Mouse (Mus musculus): ENCODE results near the gene 4930447C04Rik. TPM values are rescaled to one million over a fixed set of nuclear protein-coding genes. Genes with fewer than 3 reads are reported as not detected.

The 4930447C04Rik gene
- polyA plus RNA-seq, 1 experiment from 2014 or later, result 9.7 TPM

DNA sequence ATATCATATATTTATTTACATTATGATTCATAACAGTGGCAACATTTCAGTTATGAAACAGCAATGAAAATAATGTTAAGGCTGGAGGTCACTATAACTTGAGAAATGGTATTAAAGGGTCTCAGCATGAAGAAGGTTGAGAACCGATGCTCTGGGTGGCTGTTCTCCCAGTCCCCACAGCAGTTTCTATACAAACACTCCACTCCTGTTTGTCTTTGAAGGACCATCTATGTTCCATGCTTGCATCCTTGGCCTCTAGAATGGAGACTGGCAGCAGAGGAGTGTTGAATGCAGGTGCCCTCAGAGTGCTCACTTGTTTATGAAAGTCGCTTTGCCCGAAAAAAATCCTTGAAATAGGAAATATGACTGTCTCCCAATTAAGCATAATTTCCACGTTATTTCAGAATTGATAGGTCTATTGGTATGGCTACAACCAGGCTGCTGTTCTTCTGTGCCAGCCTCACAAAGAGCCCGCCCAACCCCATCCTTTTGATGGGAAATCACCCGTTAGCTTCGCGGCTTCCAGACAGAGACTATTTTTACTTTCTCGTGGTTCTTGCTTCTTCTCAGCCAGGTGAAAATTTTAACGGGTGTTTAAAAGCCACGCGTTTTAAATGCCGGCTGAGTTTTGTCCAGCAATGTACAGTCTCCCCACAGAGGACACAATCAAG lies 87.0 kb downstream of the 4930447C04Rik start:
- H3K4me3 ChIP-seq (replicated peaks), result no peak overlapping the region
- no peak for ATAC-seq (ENCODE audit: low FRiP score)
- H3K27ac ChIP-seq (replicated peaks), result no peak overlapping the region
- no peaks in the 10 kb centered on the region for H3K4me1 ChIP-seq
- H3K9ac ChIP-seq (replicated peaks), result no peak overlapping the region
- 28% methylated on average over 13 of the region's 13 CpGs for WGBS
- H3K4me2 ChIP-seq, result no peak overlapping the region
- no peaks in the 10 kb centered on the region for H3K36me3 ChIP-seq
- no peaks in the 10 kb centered on the region for H3K9me3 ChIP-seq (replicated peaks)
- H3K27me3 ChIP-seq (replicated peaks), result peaks cover 82% of the 10 kb centered on the region

DNA sequence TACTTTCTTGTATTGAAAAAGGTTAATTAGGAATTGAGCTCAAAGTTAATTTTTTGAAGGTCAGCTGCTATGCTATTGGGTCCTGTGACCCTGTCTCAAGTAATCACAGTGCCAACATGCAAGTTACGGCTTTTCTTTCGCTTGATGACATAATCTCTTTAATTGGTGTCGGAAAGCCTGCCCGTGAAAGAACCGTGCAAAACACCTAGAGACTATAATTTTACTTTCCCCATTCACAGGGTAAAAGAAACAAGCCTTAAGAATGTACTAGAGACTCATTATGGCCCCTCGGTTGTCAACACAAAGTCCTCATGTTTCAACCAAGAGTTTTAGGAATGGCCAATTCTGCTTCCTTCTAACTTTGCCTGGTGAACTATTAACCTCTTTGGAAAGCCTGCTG lies 88.3 kb downstream of the 4930447C04Rik start:
- Histone ChIP-seq H3K4me1 (no peaks in the 10 kb centered on the region), H3K27ac (replicated peaks) (no peak overlapping the region), H3K36me3 (no peaks in the 10 kb centered on the region), H3K4me3 (replicated peaks) (no peak overlapping the region), H3K27me3 (replicated peaks) (peaks cover 90% of the 10 kb centered on the region), H3K9me3 (replicated peaks) (no peaks in the 10 kb centered on the region), H3K4me2 (no peak overlapping the region), H3K9ac (replicated peaks) (no peak overlapping the region)
- ATAC-seq (ENCODE audit: low FRiP score), result no peak
- WGBS, result 28% methylated on average over 6 of the region's 6 CpGs

DNA sequence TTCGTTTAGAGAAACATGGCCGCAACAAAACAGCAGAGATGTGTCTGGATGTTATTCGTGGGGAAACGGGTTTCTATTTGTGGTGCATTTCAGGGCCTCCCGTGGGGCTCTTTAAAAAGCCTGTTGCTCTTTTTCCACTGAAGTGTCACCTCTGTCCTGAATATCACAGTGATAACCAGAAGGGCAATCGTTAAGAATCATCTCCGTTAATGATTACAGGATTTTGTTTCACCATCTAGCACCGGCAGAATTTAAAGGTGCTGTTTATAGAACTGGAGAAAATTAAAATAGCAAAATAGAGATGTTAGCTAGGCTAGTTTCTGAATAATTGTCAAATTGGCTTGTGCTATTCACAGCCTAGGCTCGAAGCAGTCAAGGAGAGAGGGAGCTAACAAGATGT lies 90.4 kb downstream of the 4930447C04Rik start:
- no peak overlapping the region for H3K4me3 ChIP-seq (replicated peaks)
- no peak overlapping the region for H3K4me2 ChIP-seq
- no peak overlapping the region for H3K27ac ChIP-seq (replicated peaks)
- WGBS, result 65% methylated on average over 9 of the region's 9 CpGs
- peaks cover 87% of the 10 kb centered on the region for H3K27me3 ChIP-seq (replicated peaks)
- H3K9ac ChIP-seq (replicated peaks), result no peak overlapping the region
- H3K36me3 ChIP-seq, result no peaks in the 10 kb centered on the region
- no peaks in the 10 kb centered on the region for H3K4me1 ChIP-seq
- H3K9me3 ChIP-seq (replicated peaks), result no peaks in the 10 kb centered on the region
- ATAC-seq (ENCODE audit: low FRiP score), result no peak

DNA sequence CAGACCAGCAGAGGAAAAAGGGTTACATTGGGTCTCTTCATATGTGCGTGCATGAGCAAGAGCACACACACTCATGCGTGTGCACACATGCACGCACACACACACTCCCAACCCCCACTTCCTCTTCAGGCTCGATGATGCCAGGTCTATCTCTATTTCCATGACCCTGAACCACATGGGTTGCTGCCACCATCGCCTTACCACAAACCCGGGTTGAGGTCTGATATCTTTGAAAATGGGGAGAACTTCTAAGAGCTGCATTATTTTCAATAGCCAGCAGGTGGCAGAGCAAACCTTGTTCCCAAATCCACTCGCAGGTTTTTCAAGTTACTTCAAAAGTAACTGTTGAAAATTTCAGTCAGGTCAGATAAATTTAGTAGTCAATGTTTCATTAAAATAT lies 92.8 kb downstream of the 4930447C04Rik start:
- H3K27me3 ChIP-seq (replicated peaks), result peaks cover 74% of the 10 kb centered on the region
- peaks cover 6% of the 10 kb centered on the region; the same call in 1 of the 2 replicates for H3K4me1 ChIP-seq
- no peaks in the 10 kb centered on the region for H3K36me3 ChIP-seq
- no peaks in the 10 kb centered on the region for H3K9me3 ChIP-seq (replicated peaks)
- no peak overlapping the region for H3K4me3 ChIP-seq (replicated peaks)
- 32% methylated on average over 7 of the region's 7 CpGs for WGBS
- ATAC-seq (ENCODE audit: low FRiP score), result no peak
- H3K9ac ChIP-seq (replicated peaks), result no peak overlapping the region
- no peak overlapping the region for H3K27ac ChIP-seq (replicated peaks)
- no peak overlapping the region for H3K4me2 ChIP-seq

DNA sequence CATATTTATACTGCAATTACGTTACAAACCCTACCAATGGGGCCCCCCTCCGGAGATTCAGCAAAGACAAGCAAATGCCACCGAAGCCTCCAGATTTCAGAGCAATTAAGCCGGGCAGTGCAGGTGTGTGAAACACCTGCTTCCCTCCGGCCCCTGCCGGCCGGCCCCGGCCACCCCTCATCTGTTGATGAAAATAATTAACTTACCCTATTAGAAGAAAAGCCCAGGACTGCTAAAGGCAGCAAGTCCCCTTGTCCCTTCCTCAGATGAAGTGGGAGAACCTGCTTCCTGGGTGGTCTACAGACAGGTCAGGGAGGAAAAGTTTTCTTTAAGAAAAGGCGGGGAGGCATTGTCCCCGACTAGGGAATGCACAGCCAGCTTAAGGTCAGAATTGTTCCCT lies 94.6 kb downstream of the 4930447C04Rik start:
- Histone ChIP-seq H3K27ac (replicated peaks) (no peak overlapping the region), H3K4me2 (no peak overlapping the region), H3K27me3 (replicated peaks) (peaks cover 62% of the 10 kb centered on the region), H3K9ac (replicated peaks) (no peak overlapping the region), H3K4me1 (peaks cover 6% of the 10 kb centered on the region; the same call in 1 of the 2 replicates), H3K36me3 (no peaks in the 10 kb centered on the region), H3K9me3 (replicated peaks) (no peaks in the 10 kb centered on the region), H3K4me3 (replicated peaks) (no peak overlapping the region)
- 21% methylated on average over 10 of the region's 10 CpGs for WGBS
- ATAC-seq (ENCODE audit: low FRiP score), result no peak

DNA sequence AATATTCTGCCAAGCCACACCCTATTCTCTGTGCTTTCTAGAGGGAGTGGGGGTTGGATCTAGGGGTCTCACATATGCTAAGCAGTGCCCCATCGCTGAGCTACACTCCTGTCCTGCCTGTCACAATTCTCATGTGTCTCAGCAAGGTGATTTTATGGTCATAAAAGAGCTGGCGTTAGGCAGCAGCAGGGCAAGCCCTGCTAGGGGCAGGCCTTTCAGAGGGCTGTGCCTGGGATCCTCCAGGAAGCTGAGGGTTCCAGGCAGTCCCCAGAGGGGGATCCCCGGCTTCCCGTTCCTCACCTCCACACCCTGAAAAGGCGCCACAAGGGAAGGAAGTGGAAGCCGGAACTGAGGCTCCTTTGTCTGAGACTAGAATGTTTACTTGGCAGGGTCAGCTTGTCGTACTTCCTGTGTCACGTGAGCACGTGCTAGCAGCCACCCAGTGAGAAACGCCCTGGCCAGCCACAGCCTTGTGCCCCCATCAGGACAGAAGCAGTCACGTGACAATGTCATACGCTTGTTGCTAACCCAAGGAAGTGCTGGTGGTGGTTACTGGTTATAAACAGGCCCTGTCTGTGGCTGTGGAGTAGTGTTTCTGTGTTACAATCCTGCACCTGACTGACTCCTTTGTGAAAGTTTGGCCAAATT lies 96.5 kb downstream of the 4930447C04Rik start:
- 0 out of 2 replicates have a peak overlapping the region, but pooled peaks have one; percentile 28 for H3K9ac ChIP-seq (replicated peaks)
- H3K4me3 ChIP-seq (replicated peaks), result peak overlapping the region; percentile 28
- peaks cover 6% of the 10 kb centered on the region; the same call in 1 of the 2 replicates for H3K4me1 ChIP-seq
- peak; percentile 55 for ATAC-seq (ENCODE audit: low FRiP score)
- peak overlapping the region; percentile 56; the same call in 1 of the 2 replicates for H3K27ac ChIP-seq (replicated peaks)
- peak overlapping the region; percentile 56 for H3K4me2 ChIP-seq
- H3K36me3 ChIP-seq, result no peaks in the 10 kb centered on the region
- 16% methylated on average over 12 of the region's 12 CpGs for WGBS
- peaks cover 44% of the 10 kb centered on the region for H3K27me3 ChIP-seq (replicated peaks)
- H3K9me3 ChIP-seq (replicated peaks), result no peaks in the 10 kb centered on the region

DNA sequence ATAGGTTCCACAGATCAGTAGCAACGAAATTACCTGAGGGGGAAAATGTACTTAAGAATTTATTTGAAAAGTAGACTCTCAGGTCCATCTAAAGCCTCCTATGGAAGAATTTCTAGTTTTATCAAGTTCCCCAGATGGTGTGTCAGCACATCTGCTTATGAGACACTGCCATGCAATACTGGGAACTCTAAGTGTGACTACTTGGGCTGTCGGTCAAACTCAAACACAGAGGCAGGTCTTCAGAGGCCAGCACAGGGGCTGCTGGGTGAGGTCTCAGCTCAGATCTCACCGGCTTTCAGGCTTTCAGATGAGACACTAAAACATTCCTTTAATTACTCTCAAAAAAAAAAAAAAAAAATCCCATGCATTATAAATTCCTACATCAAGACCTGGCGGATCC lies 97.0 kb downstream of the 4930447C04Rik start:
- H3K9me3 ChIP-seq (replicated peaks), result no peaks in the 10 kb centered on the region
- H3K4me2 ChIP-seq, result peak overlapping the region; percentile 56
- H3K4me3 ChIP-seq (replicated peaks), result 0 out of 2 replicates have a peak overlapping the region, but pooled peaks have one; percentile 28
- 83% methylated on average over 4 of the region's 4 CpGs for WGBS
- peaks cover 6% of the 10 kb centered on the region; the same call in 1 of the 2 replicates for H3K4me1 ChIP-seq
- no peaks in the 10 kb centered on the region for H3K36me3 ChIP-seq
- no peak for ATAC-seq (ENCODE audit: low FRiP score)
- H3K27me3 ChIP-seq (replicated peaks), result peaks cover 40% of the 10 kb centered on the region
- H3K9ac ChIP-seq (replicated peaks), result no peak overlapping the region
- no peak overlapping the region for H3K27ac ChIP-seq (replicated peaks)

DNA sequence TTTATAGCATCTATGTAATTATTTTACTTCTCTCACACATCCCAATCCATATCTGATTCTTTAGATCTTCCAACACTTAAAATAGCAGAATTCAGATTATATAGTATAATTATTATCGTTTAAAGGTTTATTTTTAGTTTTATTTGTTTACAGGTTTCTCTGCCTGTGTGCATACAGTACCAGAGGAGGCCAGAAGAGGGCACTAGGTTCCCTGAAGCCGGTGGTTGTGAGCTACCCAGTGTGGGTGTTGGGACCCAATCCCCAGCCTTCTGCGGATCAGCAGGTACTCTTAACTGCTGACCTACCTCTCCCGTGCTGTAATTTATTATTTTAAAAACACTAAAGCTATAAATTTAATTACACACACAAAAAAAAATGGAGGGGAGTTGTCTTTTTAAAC lies 97.4 kb downstream of the 4930447C04Rik start:
- Histone ChIP-seq H3K4me2 (no peak overlapping the region), H3K36me3 (no peaks in the 10 kb centered on the region), H3K4me3 (replicated peaks) (no peak overlapping the region), H3K9ac (replicated peaks) (no peak overlapping the region), H3K27ac (replicated peaks) (no peak overlapping the region), H3K27me3 (replicated peaks) (peaks cover 36% of the 10 kb centered on the region), H3K9me3 (replicated peaks) (no peaks in the 10 kb centered on the region), H3K4me1 (peaks cover 6% of the 10 kb centered on the region; the same call in 1 of the 2 replicates)
- ATAC-seq (ENCODE audit: low FRiP score), result no peak
- WGBS, result 86% methylated on average over 4 of the region's 4 CpGs

DNA sequence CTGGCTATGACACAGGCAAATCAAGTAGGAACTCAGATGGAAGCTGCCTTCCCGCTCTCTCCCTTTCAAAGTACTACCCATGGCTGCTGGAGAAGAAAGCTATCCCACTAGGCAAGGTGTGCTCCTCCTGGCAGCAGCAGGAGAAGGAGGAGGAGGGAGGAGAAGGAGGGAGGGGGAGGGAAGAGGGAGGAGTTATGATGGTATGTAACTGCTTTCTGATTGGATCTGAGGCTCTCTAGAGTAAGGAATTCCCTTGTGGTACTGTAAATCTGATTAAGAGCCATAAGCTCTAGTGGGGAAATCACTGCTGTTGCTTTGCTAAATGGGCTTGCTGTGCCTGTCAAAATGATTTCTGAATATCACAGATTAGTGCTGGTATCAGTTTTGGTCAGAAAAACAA lies 99.1 kb downstream of the 4930447C04Rik start:
- Histone ChIP-seq H3K4me1 (peaks cover 6% of the 10 kb centered on the region; the same call in 1 of the 2 replicates), H3K27me3 (replicated peaks) (peaks cover 22% of the 10 kb centered on the region), H3K4me2 (no peak overlapping the region), H3K9me3 (replicated peaks) (no peaks in the 10 kb centered on the region), H3K27ac (replicated peaks) (no peak overlapping the region), H3K9ac (replicated peaks) (no peak overlapping the region), H3K36me3 (no peaks in the 10 kb centered on the region), H3K4me3 (replicated peaks) (no peak overlapping the region)
- no peak for ATAC-seq (ENCODE audit: low FRiP score)
- WGBS, result 95% methylated on average over 1 of the region's 1 CpGs

DNA sequence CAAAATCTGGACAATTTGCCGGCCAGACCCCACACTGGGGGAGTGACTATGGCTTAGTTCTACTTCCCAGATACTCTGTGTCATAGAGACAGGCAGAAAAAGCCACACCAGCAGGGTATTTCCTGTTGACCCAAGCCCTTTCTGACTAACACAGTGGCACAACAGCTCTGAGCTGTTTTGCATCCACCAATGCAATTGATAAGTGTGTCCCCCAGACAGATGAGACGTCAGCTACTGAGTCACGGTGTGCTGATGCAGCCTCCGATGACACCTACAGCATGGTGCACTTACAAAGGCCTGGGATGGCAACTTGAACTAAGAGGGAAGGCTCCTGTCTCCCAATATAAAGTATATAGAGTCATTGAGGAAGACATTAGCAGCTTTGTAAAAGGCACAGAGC lies 103.3 kb downstream of the 4930447C04Rik start:
- H3K4me3 ChIP-seq (replicated peaks), result no peak overlapping the region
- no peaks in the 10 kb centered on the region for H3K4me1 ChIP-seq
- H3K4me2 ChIP-seq, result no peak overlapping the region
- H3K27ac ChIP-seq (replicated peaks), result no peak overlapping the region
- H3K36me3 ChIP-seq, result no peaks in the 10 kb centered on the region
- ATAC-seq (ENCODE audit: low FRiP score), result no peak
- peaks cover 3% of the 10 kb centered on the region; the same call in 1 of the 2 replicates for H3K27me3 ChIP-seq (replicated peaks)
- H3K9me3 ChIP-seq (replicated peaks), result no peaks in the 10 kb centered on the region
- no peak overlapping the region for H3K9ac ChIP-seq (replicated peaks)
- 84% methylated on average over 4 of the region's 4 CpGs for WGBS

DNA sequence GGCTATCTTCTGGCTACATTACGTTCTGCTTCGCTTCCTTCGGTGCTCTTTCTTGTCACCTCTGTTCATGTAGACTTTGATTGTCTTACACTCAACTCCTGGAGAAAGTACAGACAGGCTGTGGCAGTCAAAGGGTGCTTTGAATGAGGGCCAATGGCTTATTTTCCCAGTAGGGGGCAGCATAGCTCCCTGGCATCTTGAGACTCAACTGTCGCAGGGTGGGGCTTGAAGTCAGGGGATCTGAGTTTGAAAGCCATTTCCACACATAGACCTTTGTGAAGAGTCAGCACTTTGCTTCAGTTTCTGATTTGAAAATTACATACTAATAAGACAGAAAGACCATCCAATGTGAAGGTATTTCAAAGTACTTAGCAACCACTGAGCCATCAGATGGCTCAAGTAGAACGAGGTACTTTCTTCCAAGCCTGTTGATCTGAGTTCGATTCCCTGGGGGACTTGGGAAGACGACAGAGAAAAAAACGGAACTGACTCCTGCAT lies 105.0 kb downstream of the 4930447C04Rik start:
- Histone ChIP-seq H3K36me3 (no peaks in the 10 kb centered on the region), H3K4me1 (peaks cover 9% of the 10 kb centered on the region), H3K9me3 (replicated peaks) (no peaks in the 10 kb centered on the region), H3K4me3 (replicated peaks) (no peak overlapping the region), H3K27ac (replicated peaks) (no peak overlapping the region), H3K9ac (replicated peaks) (no peak overlapping the region), H3K27me3 (replicated peaks) (peaks cover 3% of the 10 kb centered on the region; the same call in 1 of the 2 replicates), H3K4me2 (no peak overlapping the region)
- 86% methylated on average over 8 of the region's 8 CpGs for WGBS
- ATAC-seq (ENCODE audit: low FRiP score), result no peak

Data from neural tube, embryonic 15.5 days (tissue).